In the genomic region with DNA sequence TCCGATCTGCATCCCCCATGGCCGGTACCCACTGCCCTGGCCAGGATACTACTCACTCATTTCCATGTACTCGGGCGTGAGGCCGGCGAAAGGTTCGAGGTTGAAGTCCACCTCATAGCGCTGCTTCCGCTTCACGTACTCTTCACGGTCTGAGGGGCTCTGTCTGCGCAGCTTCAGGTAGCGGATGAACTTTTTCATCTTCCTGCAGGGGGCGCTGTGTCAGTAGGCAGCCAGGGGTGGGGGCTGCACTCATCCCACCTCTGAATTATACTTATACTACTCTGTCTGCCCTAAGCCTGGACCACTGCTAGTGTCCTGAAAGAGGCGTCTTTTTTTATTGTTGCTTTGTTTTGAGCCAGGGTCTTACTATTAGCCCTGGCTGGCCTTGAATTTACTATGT, we compare ENCODE assay signal across 19 mouse cellular contexts. TPM values are rescaled to one million over a fixed set of nuclear protein-coding genes. Genes with fewer than 3 reads are reported as not detected.
DNase-seq lines count a peak whose midpoint lies in the region; ATAC-seq and TF ChIP-seq lines count a peak whose summit lies in the region.
"Had no signal": no experiment of that assay in that cellular context is flagged by ENCODE, and none has a peak within 500 bp of the region (broad histone marks: within the 10 kb centered on the region; RNA-seq: fewer than 3 reads in every experiment).

No protein-coding gene starts in this region.

- H3K4me1 ChIP-seq in intestine, postnatal 0 days (replicated peaks; ENCODE audit: control insufficient read depth, insufficient read depth, low read length) = no peaks in the 10 kb centered on the region
- H3K4me1 ChIP-seq in intestine, embryonic 15.5 days (replicated peaks) = 0 out of 2 replicates have a peak, but pooled peaks cover 4% of the 10 kb centered on the region
- H3K4me1 ChIP-seq in lung, postnatal 0 days (ENCODE audit: insufficient read depth, low read depth, low read length) = no peaks in the 10 kb centered on the region
- H3K4me1 ChIP-seq in ES-Bruce4 (ENCODE audit: control insufficient read depth, insufficient read depth, low read length) = no peaks in the 10 kb centered on the region
- no peaks in the 10 kb centered on the region for H3K4me1 ChIP-seq in bone marrow macrophage, adult 2 months (ENCODE audit: control insufficient read depth, insufficient read depth, low read length)
- no peaks in the 10 kb centered on the region; the same call in 1 of the 2 replicates for H3K4me1 ChIP-seq in embryonic facial prominence, embryonic 10.5 days
- H3K4me1 ChIP-seq: forebrain, embryonic 12.5 days; limb, embryonic 13.5 days; neural tube, embryonic 15.5 days; stomach, embryonic 15.5 days had no signal

- no peaks in the 10 kb centered on the region for H3K27me3 ChIP-seq in intestine, postnatal 0 days (replicated peaks; ENCODE audit: control insufficient read depth, insufficient read depth, low read length)
- no peaks in the 10 kb centered on the region for H3K27me3 ChIP-seq in intestine, embryonic 15.5 days (replicated peaks)
- H3K27me3 ChIP-seq in lung, postnatal 0 days (replicated peaks; ENCODE audit: insufficient read depth, low read length) = no peaks in the 10 kb centered on the region
- H3K27me3 ChIP-seq in ES-Bruce4 (ENCODE audit: control insufficient read depth, insufficient read depth, low read length, poor library complexity, severe bottlenecking) = no peaks in the 10 kb centered on the region
- H3K27me3 ChIP-seq in embryonic facial prominence, embryonic 10.5 days (replicated peaks; ENCODE audit: low read depth, poor library complexity, severe bottlenecking) = peaks cover 3% of the 10 kb centered on the region; the same call in 1 of the 2 replicates
- H3K27me3 ChIP-seq: embryonic facial prominence, embryonic 15.5 days; heart, embryonic 15.5 days; limb, embryonic 13.5 days; neural tube, embryonic 15.5 days; Patski; stomach, embryonic 15.5 days had no signal

- TF ChIP-seq POLR2A in ES-Bruce4 (IDR thresholded peaks at IDR 0.05; ENCODE audit: insufficient read depth, low read length) = no peak
- no peak for TF ChIP-seq POLR2A in bone marrow macrophage, adult 2 months (IDR thresholded peaks at IDR 0.05; ENCODE audit: borderline replicate concordance, low read depth, low read length)

- H3K27ac ChIP-seq in intestine, postnatal 0 days (ENCODE audit: low read depth, low read length) = no peak overlapping the region
- H3K27ac ChIP-seq in intestine, embryonic 15.5 days = no peak overlapping the region
- no peak overlapping the region for H3K27ac ChIP-seq in lung, postnatal 0 days (ENCODE audit: low read length)
- H3K27ac ChIP-seq in ES-Bruce4 (ENCODE audit: insufficient read depth, low read length) = no peak overlapping the region
- no peak overlapping the region for H3K27ac ChIP-seq in bone marrow macrophage, adult 2 months (ENCODE audit: insufficient read depth, low read depth, low read length)
- no peak overlapping the region for H3K27ac ChIP-seq in embryonic facial prominence, embryonic 10.5 days (replicated peaks)
- H3K27ac ChIP-seq: embryonic facial prominence, embryonic 15.5 days; forebrain, embryonic 12.5 days; heart, embryonic 15.5 days; limb, embryonic 13.5 days; neural tube, embryonic 15.5 days; stomach, embryonic 15.5 days had no signal

- WGBS in intestine, postnatal 0 days = 89% methylated on average over 15 of the region's 15 CpGs
- WGBS in intestine, embryonic 15.5 days = 90% methylated on average over 15 of the region's 15 CpGs
- WGBS in lung, postnatal 0 days = 87% methylated on average over 15 of the region's 15 CpGs
- WGBS in embryonic facial prominence, embryonic 10.5 days = 90% methylated on average over 15 of the region's 15 CpGs

- TF ChIP-seq EP300 in lung, postnatal 0 days (IDR thresholded peaks at IDR 0.05) = no peak
- no peak for TF ChIP-seq EP300 in ES-Bruce4 (IDR thresholded peaks at IDR 0.05; ENCODE audit: insufficient read depth, low read depth, low read length)

- no peaks in the 10 kb centered on the region for H3K9me3 ChIP-seq in intestine, postnatal 0 days (ENCODE audit: control insufficient read depth)
- H3K9me3 ChIP-seq in intestine, embryonic 15.5 days = no peaks in the 10 kb centered on the region
- no peaks in the 10 kb centered on the region for H3K9me3 ChIP-seq in lung, postnatal 0 days (ENCODE audit: low read length)
- H3K9me3 ChIP-seq in ES-Bruce4 (replicated peaks; ENCODE audit: control insufficient read depth, insufficient read depth, low read length, poor library complexity, severe bottlenecking) = no peaks in the 10 kb centered on the region
- H3K9me3 ChIP-seq in embryonic facial prominence, embryonic 10.5 days = no peaks in the 10 kb centered on the region
- H3K9me3 ChIP-seq: embryonic facial prominence, embryonic 15.5 days; forebrain, embryonic 12.5 days; heart, embryonic 15.5 days; limb, embryonic 13.5 days; neural tube, embryonic 15.5 days; stomach, embryonic 15.5 days had no signal

- peak; percentile 44; the same call in 1 of the 2 replicates for TF ChIP-seq CTCF in intestine, postnatal 0 days (IDR thresholded peaks at IDR 0.05; ENCODE audit: low read depth)
- TF ChIP-seq CTCF in lung, postnatal 0 days (IDR thresholded peaks at IDR 0.05) = peak; percentile 43; the same call in 1 of the 2 replicates
- peak; percentile 64 for TF ChIP-seq CTCF in ES-Bruce4 (IDR thresholded peaks at IDR 0.05; ENCODE audit: low read depth, low read length)
- peak; percentile 46; the same call in 1 of the 2 replicates for TF ChIP-seq CTCF in bone marrow macrophage, adult 2 months (IDR thresholded peaks at IDR 0.05; ENCODE audit: low read depth, low read length)

- no peaks in the 10 kb centered on the region; the same call in 1 of the 2 replicates for H3K36me3 ChIP-seq in intestine, postnatal 0 days (ENCODE audit: control insufficient read depth, insufficient read depth)
- no peaks in the 10 kb centered on the region for H3K36me3 ChIP-seq in intestine, embryonic 15.5 days
- H3K36me3 ChIP-seq in lung, postnatal 0 days (ENCODE audit: insufficient read depth, low read length) = no peaks in the 10 kb centered on the region
- no peaks in the 10 kb centered on the region for H3K36me3 ChIP-seq in ES-Bruce4 (ENCODE audit: control insufficient read depth, insufficient read depth, low read length, poor library complexity, severe bottlenecking)
- H3K36me3 ChIP-seq in embryonic facial prominence, embryonic 10.5 days (replicated peaks) = peaks cover 8% of the 10 kb centered on the region; the same call in 1 of the 2 replicates
- H3K36me3 ChIP-seq: embryonic facial prominence, embryonic 15.5 days; heart, embryonic 15.5 days; limb, embryonic 13.5 days; neural tube, embryonic 15.5 days; stomach, embryonic 15.5 days had no signal

- ATAC-seq in intestine, postnatal 0 days = no peak
- no peak for ATAC-seq in intestine, embryonic 15.5 days
- ATAC-seq in lung, postnatal 0 days = no peak
- ATAC-seq: Patski had no signal

- no peak overlapping the region for H3K4me2 ChIP-seq in intestine, postnatal 0 days (replicated peaks; ENCODE audit: low read depth)
- H3K4me2 ChIP-seq in intestine, embryonic 15.5 days (replicated peaks) = no peak overlapping the region
- H3K4me2 ChIP-seq in lung, postnatal 0 days (replicated peaks; ENCODE audit: low read depth, low read length) = no peak overlapping the region
- H3K4me2 ChIP-seq: embryonic facial prominence, embryonic 15.5 days; forebrain, embryonic 12.5 days; heart, embryonic 15.5 days; limb, embryonic 13.5 days; neural tube, embryonic 15.5 days; stomach, embryonic 15.5 days had no signal

- H3K9ac ChIP-seq in intestine, postnatal 0 days (ENCODE audit: low read depth, low read length) = no peak overlapping the region
- no peak overlapping the region for H3K9ac ChIP-seq in intestine, embryonic 15.5 days
- no peak overlapping the region for H3K9ac ChIP-seq in lung, postnatal 0 days (replicated peaks; ENCODE audit: low read depth)
- no peak overlapping the region for H3K9ac ChIP-seq in ES-Bruce4 (ENCODE audit: low read depth, poor library complexity, severe bottlenecking)
- H3K9ac ChIP-seq: embryonic facial prominence, embryonic 15.5 days; forebrain, embryonic 12.5 days; heart, embryonic 15.5 days; limb, embryonic 13.5 days; neural tube, embryonic 15.5 days; stomach, embryonic 15.5 days had no signal

- no peak for DNase-seq in lung, postnatal 0 days (ENCODE audit: low spot score)
- DNase-seq in lung, postnatal 10 days = no peak
- DNase-seq in embryonic facial prominence, embryonic 10.5 days (ENCODE audit: low spot score) = no peak
- DNase-seq: adrenal gland, adult 2 months; cerebellum, adult 8-10 months; heart, adult 11 months; kidney, adult 18-20 months; retina, postnatal 1 day had no signal

- H3K4me3 ChIP-seq in intestine, postnatal 0 days (ENCODE audit: low read depth, low read length) = no peak overlapping the region
- H3K4me3 ChIP-seq in intestine, embryonic 15.5 days (replicated peaks) = no peak overlapping the region
- no peak overlapping the region for H3K4me3 ChIP-seq in lung, postnatal 0 days (ENCODE audit: low read depth, low read length)
- H3K4me3 ChIP-seq in ES-Bruce4 (ENCODE audit: low read depth, low read length) = no peak overlapping the region
- no peak overlapping the region for H3K4me3 ChIP-seq in bone marrow macrophage, adult 2 months (ENCODE audit: insufficient read depth, low read length)
- H3K4me3 ChIP-seq in embryonic facial prominence, embryonic 10.5 days = no peak overlapping the region
- H3K4me3 ChIP-seq: embryonic facial prominence, embryonic 15.5 days; forebrain, embryonic 12.5 days; heart, embryonic 15.5 days; limb, embryonic 13.5 days; neural tube, embryonic 15.5 days; stomach, embryonic 15.5 days had no signal

RNA-seq across cellular contexts. Expression of a gene that starts 25.6 kb away (rescaled TPM):
- 12.5 and 13.4 TPM in 2 replicates for polyA plus RNA-seq in intestine, postnatal 0 days (2015; fragmentation: Nextera tagmentation; extraction: Ambion mirVana)
- polyA plus RNA-seq in intestine, embryonic 15.5 days (2015; fragmentation: Nextera tagmentation; extraction: Ambion mirVana) = 12.8 and 13.0 TPM in 2 replicates
- 7.4 and 8.1 TPM in 2 replicates for polyA plus RNA-seq in lung, postnatal 0 days (2015; fragmentation: Nextera tagmentation; extraction: Ambion mirVana)
- 2.5 and 2.9 TPM in 2 replicates for polyA plus RNA-seq in ES-Bruce4 (2011; ENCODE audit: insufficient read depth, insufficient read length, low read depth, missing spikeins)
- 6.7 TPM in 2 replicates for polyA plus RNA-seq in bone marrow macrophage, adult 2 months (2012; ENCODE audit: insufficient read depth, insufficient read length, missing spikeins)
- polyA plus RNA-seq in embryonic facial prominence, embryonic 10.5 days (2016; fragmentation: Nextera tagmentation; extraction: Ambion mirVana) = 10.7 and 12.0 TPM in 2 replicates

RNA-seq across cellular contexts. Expression of a gene that starts 54.3 kb away (rescaled TPM):
- 15.2 and 17.2 TPM in 2 replicates for polyA plus RNA-seq in intestine, postnatal 0 days (2015; fragmentation: Nextera tagmentation; extraction: Ambion mirVana)
- polyA plus RNA-seq in intestine, embryonic 15.5 days (2015; fragmentation: Nextera tagmentation; extraction: Ambion mirVana) = 25.5 and 28.9 TPM in 2 replicates
- polyA plus RNA-seq in lung, postnatal 0 days (2015; fragmentation: Nextera tagmentation; extraction: Ambion mirVana) = 19.7 and 22.0 TPM in 2 replicates
- 59.0 and 80.5 TPM in 2 replicates for polyA plus RNA-seq in ES-Bruce4 (2011; ENCODE audit: insufficient read depth, insufficient read length, low read depth, missing spikeins)
- polyA plus RNA-seq in bone marrow macrophage, adult 2 months (2012; ENCODE audit: insufficient read depth, insufficient read length, missing spikeins) = 32.2 and 36.0 TPM in 2 replicates
- 44.3 and 44.6 TPM in 2 replicates for polyA plus RNA-seq in embryonic facial prominence, embryonic 10.5 days (2016; fragmentation: Nextera tagmentation; extraction: Ambion mirVana)
